Mouse (Mus musculus) v-Abl transformed pro-B cells (cell line): ENCODE results near the gene Cym.

Experiments used
- in situ Hi-C, 2 experiments: fragments of 400-800 bp; cut with MboI; formaldehyde crosslinking; loops; one replicate each; pipeline ENCODE4 v1.15.1; 2025; ENCODE audit not compliant: unreplicated experiment in 2 of 2

Gene Cym

GRCm38 (mm10) chr3:107221608-107222007 lies at the start of gene Cym:
TSS of gene Cym (minus strand) at chr3:107221732.
- in situ Hi-C loops: no loop called here

DNA sequence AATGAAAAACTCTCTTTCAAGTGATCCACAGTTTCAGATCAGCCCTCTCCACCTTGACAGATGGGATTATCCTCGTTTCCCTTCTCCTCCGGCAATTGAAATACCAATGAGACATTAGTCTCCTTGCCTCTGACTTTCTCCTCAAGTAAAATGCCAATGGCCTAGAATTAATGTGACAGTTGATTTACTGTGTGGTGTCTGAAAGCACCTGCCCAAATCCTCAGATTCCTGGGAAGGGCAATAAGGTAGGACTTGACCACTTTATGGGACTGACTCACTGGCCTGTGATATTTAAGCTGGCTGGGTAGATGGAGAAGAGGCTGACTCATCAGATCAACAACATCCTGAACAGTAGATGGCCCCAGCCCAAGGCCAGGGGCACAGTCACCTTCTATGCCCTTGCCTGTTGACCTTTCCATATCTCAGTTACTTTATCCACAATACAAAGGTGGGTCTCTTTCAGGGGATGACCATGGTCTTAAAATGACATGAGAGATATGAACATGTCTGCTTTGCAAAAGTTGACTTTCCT lies 45.3 kb upstream of the Cym start:
- in situ Hi-C loops: no loop called here

GRCm38 (mm10) chr3:107261851-107262165 lies 40.3 kb upstream of the Cym start:
- in situ Hi-C loops: no loop called here

- in situ Hi-C loops: no loop called here
Measured at GRCm38 (mm10) chr3:107260956-107261850, 39.7 kb upstream of the Cym start.

GRCm38 (mm10) chr3:107257924-107258323 lies 36.4 kb upstream of the Cym start:
- in situ Hi-C loops: no loop called here

DNA sequence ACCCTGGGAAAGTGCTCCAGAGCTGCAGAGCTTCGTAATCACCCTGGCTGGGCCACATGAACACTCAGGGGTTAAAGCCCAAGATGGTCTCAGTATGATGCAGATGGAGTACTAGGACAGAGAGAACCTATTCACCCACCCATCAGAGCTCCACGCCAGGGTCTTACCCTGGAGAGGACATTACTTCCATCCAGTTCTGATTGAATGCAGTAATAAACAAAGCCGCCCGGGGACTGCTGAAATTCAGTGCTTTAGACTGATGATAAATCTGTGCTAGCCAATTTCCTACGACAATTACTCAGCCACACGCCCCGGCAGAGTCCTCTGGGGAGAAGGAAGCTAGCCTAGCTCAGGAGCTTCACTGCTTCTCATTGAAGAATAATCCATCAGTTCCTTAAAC lies 35.2 kb upstream of the Cym start:
- in situ Hi-C loops: no loop called here

GRCm38 (mm10) chr3:107255992-107256391 lies 34.5 kb upstream of the Cym start:
- in situ Hi-C loops: no loop called here

GRCm38 (mm10) chr3:107253925-107254324 lies 32.4 kb upstream of the Cym start:
- in situ Hi-C loops: no loop called here

DNA sequence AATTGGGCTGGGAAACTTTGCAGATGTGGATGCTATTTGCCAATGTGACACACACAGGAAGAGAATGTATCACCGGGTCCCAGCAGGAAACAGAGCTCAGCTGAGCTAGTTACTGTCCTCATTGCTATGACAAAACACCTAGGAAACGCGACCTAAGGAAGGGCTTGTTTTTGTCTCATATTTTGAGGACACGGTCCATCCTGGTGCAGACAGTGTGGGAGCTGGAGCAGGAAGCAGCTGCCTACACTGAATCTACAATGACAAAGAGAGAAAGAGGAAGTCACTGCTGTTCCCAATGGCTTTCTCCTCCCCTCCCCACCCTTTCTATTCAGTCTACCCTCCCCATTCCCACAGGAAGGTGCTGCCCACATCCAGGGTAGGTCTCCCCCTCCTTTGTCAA lies 30.5 kb upstream of the Cym start:
- in situ Hi-C loops: no loop called here

- in situ Hi-C loops: no loop called here
Measured at GRCm38 (mm10) chr3:107250320-107250719, 28.8 kb upstream of the Cym start.

GRCm38 (mm10) chr3:107249042-107249441 lies 27.5 kb upstream of the Cym start:
- in situ Hi-C loops: loop anchor here in 1 of 2 experiments (25.0 kb wide), 1 partner anchor 563 kb away; no protein-coding TSS in a partner anchor

GRCm38 (mm10) chr3:107246876-107247275 lies 25.3 kb upstream of the Cym start:
- in situ Hi-C loops: loop anchor here in 1 of 2 experiments (25.0 kb wide), 1 partner anchor 565 kb away; no protein-coding TSS in a partner anchor

- in situ Hi-C loops: loop anchor here in 1 of 2 experiments (25.0 kb wide), 1 partner anchor 571 kb away; no protein-coding TSS in a partner anchor
Measured at GRCm38 (mm10) chr3:107241389-107242094, 20.0 kb upstream of the Cym start.

- in situ Hi-C loops: loop anchor here (5.0 to 25.0 kb wide), 3 partner anchors 33 to 573 kb away; no protein-coding TSS in a partner anchor
Measured at GRCm38 (mm10) chr3:107239607-107240006, 18.1 kb upstream of the Cym start, which contains the start of gene Prok1. TSS of gene Prok1 (minus strand) at chr3:107239707.

DNA sequence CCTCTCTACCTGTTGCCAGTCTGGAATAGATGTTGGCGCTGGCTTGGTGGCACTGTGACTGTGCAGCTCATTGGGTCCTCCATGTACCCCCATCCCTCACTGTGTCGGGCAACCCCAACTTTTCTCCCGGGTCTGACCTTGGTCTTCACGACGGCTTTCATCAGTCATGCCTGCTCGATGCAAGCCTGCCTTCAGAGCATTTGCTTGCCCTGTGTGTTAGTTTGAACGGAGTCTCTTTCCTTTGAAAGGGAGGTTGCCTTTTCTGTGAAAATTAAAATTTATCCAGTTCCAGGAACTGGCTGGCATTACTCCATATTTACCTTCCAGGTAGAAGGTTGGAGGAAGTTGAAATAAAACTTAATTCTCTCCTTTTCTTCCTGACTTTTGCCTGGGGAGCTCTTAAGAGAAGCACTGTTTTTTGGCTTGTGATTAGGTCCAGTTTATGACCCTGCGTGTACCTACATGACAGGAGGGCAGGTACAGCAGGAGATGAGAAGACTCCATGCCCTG lies 17.0 kb upstream of the Cym start:
- in situ Hi-C loops: loop anchor here (5.0 to 25.0 kb wide), 3 partner anchors 34 to 574 kb away; no protein-coding TSS in a partner anchor

DNA sequence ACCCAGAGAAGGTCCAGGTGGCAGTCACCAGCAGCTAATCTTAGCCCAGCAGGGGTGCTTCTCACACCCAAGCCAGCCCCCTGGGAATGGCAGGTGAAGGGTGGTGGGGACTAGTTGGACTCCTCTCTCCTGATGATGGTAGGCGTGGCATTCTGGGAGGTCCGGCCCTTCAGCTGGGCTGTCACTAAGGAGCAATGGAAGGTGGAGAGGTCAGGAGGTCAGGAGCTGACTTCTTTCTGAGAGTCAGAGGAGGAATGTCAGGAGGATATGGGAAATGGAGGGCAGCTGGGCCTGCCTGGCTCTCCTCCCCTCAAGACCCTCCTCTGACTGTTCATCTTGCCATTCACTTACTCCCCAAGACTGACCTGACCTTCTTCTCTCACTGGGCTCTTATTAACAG lies 16.5 kb upstream of the Cym start:
- in situ Hi-C loops: loop anchor here (5.0 to 25.0 kb wide), 3 partner anchors 34 to 574 kb away; no protein-coding TSS in a partner anchor

DNA sequence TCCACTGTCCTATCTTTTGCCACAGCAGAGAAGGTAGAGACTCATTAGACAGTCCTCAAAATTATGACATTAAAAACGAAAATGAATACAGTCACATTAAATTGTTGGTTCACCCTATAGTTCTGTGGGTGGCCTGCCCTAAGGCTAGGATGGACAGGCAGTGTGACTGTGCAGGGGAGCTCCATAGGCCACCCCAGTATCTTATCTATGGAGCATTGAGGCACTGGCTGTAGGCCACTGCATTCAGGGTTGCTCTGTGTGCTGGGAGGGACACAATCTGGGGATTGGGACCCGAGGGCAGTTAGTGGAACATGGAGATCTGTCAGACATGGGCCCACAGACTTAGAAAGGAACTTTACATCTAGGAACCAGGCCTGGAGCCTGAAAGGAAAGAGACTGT lies 12.4 kb upstream of the Cym start:
- in situ Hi-C loops: loop anchor here (5.0 to 25.0 kb wide), 3 partner anchors 38 to 578 kb away; no protein-coding TSS in a partner anchor

DNA sequence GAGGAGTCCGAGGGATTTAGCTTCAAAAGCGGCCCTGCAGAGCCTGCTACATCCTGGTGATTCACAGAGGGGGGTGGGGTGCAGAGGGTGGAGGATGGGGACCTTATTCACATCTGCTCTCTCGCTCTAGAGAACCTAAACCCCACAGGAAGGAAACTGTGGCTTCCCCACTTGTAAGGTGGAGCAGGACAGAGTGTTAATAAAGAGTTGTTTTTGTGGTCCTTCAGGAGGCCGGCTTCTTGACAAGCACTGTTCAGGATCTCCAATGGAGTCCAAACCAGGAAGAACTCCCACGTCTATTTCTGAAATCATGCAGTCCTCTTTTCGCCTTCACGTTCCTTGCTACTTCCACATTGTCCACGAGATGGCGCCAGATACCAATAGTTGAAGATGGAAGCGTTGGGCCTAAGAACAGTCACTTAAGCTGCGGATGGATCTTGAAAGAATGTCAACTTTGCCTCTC lies 11.8 kb upstream of the Cym start:
- in situ Hi-C loops: loop anchor here (5.0 to 25.0 kb wide), 3 partner anchors 39 to 579 kb away; no protein-coding TSS in a partner anchor

- in situ Hi-C loops: loop anchor here (5.0 to 25.0 kb wide), 3 partner anchors 41 to 581 kb away; no protein-coding TSS in a partner anchor
Measured at GRCm38 (mm10) chr3:107231202-107231601, 9.7 kb upstream of the Cym start.

- in situ Hi-C loops: loop anchor here (5.0 to 25.0 kb wide), 3 partner anchors 42 to 582 kb away; no protein-coding TSS in a partner anchor
Measured at GRCm38 (mm10) chr3:107230527-107230926, 9.0 kb upstream of the Cym start, which contains the start of gene A630076J17Rik. TSS of gene A630076J17Rik (plus strand) at chr3:107230614.
